Mouse (Mus musculus) hindbrain, embryonic 12.5 days (tissue): Measurements from ENCODE around the gene Cux2. TPM values are rescaled to one million over a fixed set of nuclear protein-coding genes. Genes with fewer than 3 reads are reported as not detected.
"Not testable (repeated sequence)": the region's sequence is repeated elsewhere in the genome, so short reads cannot be mapped to it uniquely, and the experiment has no call there.

Source experiments
- ATAC-seq: fragments of 200-750 bp; cut with Nextera tagmentation; 2 replicates; pipeline ENCODE4 v1.8.0; 2017; ENCODE audit warnings: moderate TSS enrichment; ENCODE audit not compliant: low FRiP score
- H3K27ac ChIP-seq: fragments of 300-500 bp; sonication (generic); 2 replicates; pipeline ENCODE4 v1.5.1; 2016; ENCODE audit warnings: mild to moderate bottlenecking
- H3K27me3 ChIP-seq: fragments of 300-500 bp; sonication (generic); 2 replicates; pipeline ENCODE4 v1.6.1; 2016; ENCODE audit warnings: mild to moderate bottlenecking
- H3K36me3 ChIP-seq: fragments of 300-500 bp; sonication (generic); 2 replicates; pipeline ENCODE4 v1.6.1; 2016; ENCODE audit warnings: mild to moderate bottlenecking
- H3K4me1 ChIP-seq: fragments of 300-500 bp; sonication (generic); 2 replicates; pipeline ENCODE4 v1.6.1; 2016
- H3K4me2 ChIP-seq: fragments of 300-500 bp; sonication (generic); replicated peaks from 2 replicates; pipeline ENCODE4 v1.6.1; 2016; ENCODE audit warnings: mild to moderate bottlenecking
- H3K4me3 ChIP-seq: fragments of 300-500 bp; sonication (generic); 2 replicates; pipeline ENCODE4 v1.5.1; 2016; ENCODE audit warnings: mild to moderate bottlenecking
- H3K9ac ChIP-seq: fragments of 300-500 bp; sonication (generic); 2 replicates; pipeline ENCODE4 v1.6.1; 2016; ENCODE audit warnings: mild to moderate bottlenecking, moderate library complexity
- H3K9me3 ChIP-seq: fragments of 300-500 bp; sonication (generic); replicated peaks from 2 replicates; pipeline ENCODE4 v1.6.1; 2016; ENCODE audit warnings: mild to moderate bottlenecking
- WGBS: fragments of 180-500 bp; shearing (Covaris S2); methylation state at CpG from one replicate; pipeline ENCODE4 v1.1.7; 2016; 5-methylcytosine and 5-hydroxymethylcytosine counted together
- polyA plus RNA-seq: library from polyadenylated mRNA; unstranded; fragments of >200 nt; fragmentation: Nextera tagmentation; extraction: Ambion mirVana; gene quantifications from 2 replicates; pipeline ENCODE4 v1.2.1, GENCODE M21; 2016

Cux2 gene
- polyA plus RNA-seq, 1 experiment from 2014 or later = 25.7 TPM

GRCm38 (mm10) chr5:121848743-121849142, 201.2 kb downstream of the Cux2 start, which contains the start of gene Pheta1:
Gene Pheta1 (plus strand): TSS chr5:121848984.
- peaks cover 27% of the 10 kb centered on the region for H3K36me3 ChIP-seq
- H3K27me3 ChIP-seq = peaks cover 19% of the 10 kb centered on the region
- H3K27ac ChIP-seq = peak within 1 kb of the TSS; percentile 70
- H3K9me3 ChIP-seq = no peaks in the 10 kb centered on the region
- peak within 1 kb of the TSS; percentile 80 for H3K4me3 ChIP-seq
- under 1% methylated on average over 25 of the region's 42 CpGs for WGBS
- H3K4me1 ChIP-seq = peaks cover 33% of the 10 kb centered on the region
- H3K4me2 ChIP-seq = peak within 1 kb of the TSS; percentile 65
- peak within 1 kb of the TSS; percentile 85 for H3K9ac ChIP-seq
- ATAC-seq = peak; percentile 88

- H3K27me3 ChIP-seq = peaks cover 26% of the 10 kb centered on the region
- H3K27ac ChIP-seq = peak overlapping the region; percentile 70
- under 1% methylated on average over 17 of the region's 17 CpGs for WGBS
- peak overlapping the region; percentile 58 for H3K9ac ChIP-seq
- ATAC-seq = peak; percentile 50; the same call in 1 of the 2 replicates
- no peaks in the 10 kb centered on the region for H3K9me3 ChIP-seq
- peak overlapping the region; percentile 80 for H3K4me3 ChIP-seq
- peak overlapping the region; percentile 65 for H3K4me2 ChIP-seq
- H3K36me3 ChIP-seq = peaks cover 20% of the 10 kb centered on the region
- H3K4me1 ChIP-seq = peaks cover 26% of the 10 kb centered on the region
Observed at GRCm38 (mm10) chr5:121848035-121848519, 201.8 kb downstream of the Cux2 start.

- not testable (repeated sequence) for H3K4me2 ChIP-seq, H3K4me3 ChIP-seq, H3K9me3 ChIP-seq, H3K9ac ChIP-seq, ATAC-seq, H3K27ac ChIP-seq
- WGBS = 75% methylated on average over 3 of the region's 3 CpGs
- Histone ChIP-seq H3K27me3 (peaks cover 34% of the 10 kb centered on the region), H3K4me1 (peaks cover 28% of the 10 kb centered on the region), H3K36me3 (peaks cover 12% of the 10 kb centered on the region)
Observed at GRCm38 (mm10) chr5:121847269-121847668, 202.6 kb downstream of the Cux2 start.

GRCm38 (mm10) chr5:121846322-121846721, 203.6 kb downstream of the Cux2 start:
- Histone ChIP-seq H3K27me3 (peaks cover 43% of the 10 kb centered on the region), H3K4me1 (peaks cover 30% of the 10 kb centered on the region), H3K9me3 (no peaks in the 10 kb centered on the region), H3K36me3 (0 out of 2 replicates have a peak, but pooled peaks cover 3% of the 10 kb centered on the region), H3K9ac (no peak overlapping the region), H3K4me2 (no peak overlapping the region), H3K4me3 (no peak overlapping the region), H3K27ac (no peak overlapping the region)
- ATAC-seq = no peak
- 84% methylated on average over 11 of the region's 11 CpGs for WGBS

- H3K27me3 ChIP-seq = peaks cover 46% of the 10 kb centered on the region
- H3K4me2 ChIP-seq = no peak overlapping the region
- no peak overlapping the region for H3K4me3 ChIP-seq
- 49% methylated on average over 4 of the region's 4 CpGs for WGBS
- no peak overlapping the region for H3K9ac ChIP-seq
- peaks cover 20% of the 10 kb centered on the region for H3K4me1 ChIP-seq
- ATAC-seq = no peak
- no peaks in the 10 kb centered on the region for H3K9me3 ChIP-seq
- H3K27ac ChIP-seq = no peak overlapping the region
- H3K36me3 ChIP-seq = no peaks in the 10 kb centered on the region
Observed at GRCm38 (mm10) chr5:121845361-121845760, 204.5 kb downstream of the Cux2 start.

- H3K4me1 ChIP-seq = peaks cover 17% of the 10 kb centered on the region
- no peaks in the 10 kb centered on the region for H3K36me3 ChIP-seq
- WGBS = 14% methylated on average over 17 of the region's 17 CpGs
- H3K4me3 ChIP-seq = peak overlapping the region; percentile 43; the same call in 1 of the 2 replicates
- no peaks in the 10 kb centered on the region for H3K9me3 ChIP-seq
- H3K4me2 ChIP-seq = peak overlapping the region; percentile 77
- no peak overlapping the region for H3K9ac ChIP-seq
- no peak overlapping the region for H3K27ac ChIP-seq
- no peak for ATAC-seq
- H3K27me3 ChIP-seq = peaks cover 59% of the 10 kb centered on the region
Observed at GRCm38 (mm10) chr5:121843138-121843905, 206.6 kb downstream of the Cux2 start.

GRCm38 (mm10) chr5:121842665-121843118, 207.2 kb downstream of the Cux2 start:
- H3K27me3 ChIP-seq = peaks cover 66% of the 10 kb centered on the region
- H3K4me3 ChIP-seq = peak overlapping the region; percentile 43
- H3K4me2 ChIP-seq = peak overlapping the region; percentile 77
- peaks cover 20% of the 10 kb centered on the region for H3K4me1 ChIP-seq
- H3K9ac ChIP-seq = peak overlapping the region; percentile 65
- under 1% methylated on average over 33 of the region's 33 CpGs for WGBS
- H3K36me3 ChIP-seq = no peaks in the 10 kb centered on the region
- peak; percentile 63; the same call in 1 of the 2 replicates for ATAC-seq
- no peaks in the 10 kb centered on the region for H3K9me3 ChIP-seq
- no peak overlapping the region for H3K27ac ChIP-seq

GRCm38 (mm10) chr5:121841973-121842372, 207.9 kb downstream of the Cux2 start:
- peaks cover 73% of the 10 kb centered on the region for H3K27me3 ChIP-seq
- H3K4me2 ChIP-seq = 0 out of 2 replicates have a peak overlapping the region, but pooled peaks have one; percentile 77
- no peak for ATAC-seq
- peaks cover 27% of the 10 kb centered on the region for H3K4me1 ChIP-seq
- H3K27ac ChIP-seq = no peak overlapping the region
- peak overlapping the region; percentile 43 for H3K4me3 ChIP-seq
- no peaks in the 10 kb centered on the region for H3K36me3 ChIP-seq
- 45% methylated on average over 10 of the region's 10 CpGs for WGBS
- H3K9me3 ChIP-seq = no peaks in the 10 kb centered on the region
- no peak overlapping the region for H3K9ac ChIP-seq

- no peak overlapping the region for H3K9ac ChIP-seq
- no peaks in the 10 kb centered on the region for H3K36me3 ChIP-seq
- H3K4me3 ChIP-seq = no peak overlapping the region
- no peak for ATAC-seq
- H3K27me3 ChIP-seq = peaks cover 77% of the 10 kb centered on the region
- H3K4me1 ChIP-seq = peaks cover 28% of the 10 kb centered on the region
- no peaks in the 10 kb centered on the region for H3K9me3 ChIP-seq
- no peak overlapping the region for H3K4me2 ChIP-seq
- H3K27ac ChIP-seq = no peak overlapping the region
- WGBS = 90% methylated on average over 9 of the region's 9 CpGs
Observed at GRCm38 (mm10) chr5:121841516-121841915, 208.4 kb downstream of the Cux2 start.

GRCm38 (mm10) chr5:121839128-121839473, 210.8 kb downstream of the Cux2 start:
- Histone ChIP-seq H3K4me2 (peak overlapping the region; percentile 95), H3K27me3 (peaks cover 72% of the 10 kb centered on the region), H3K27ac (no peak overlapping the region), H3K4me1 (peaks cover 49% of the 10 kb centered on the region), H3K4me3 (peak overlapping the region; percentile 29), H3K9me3 (no peaks in the 10 kb centered on the region), H3K36me3 (no peaks in the 10 kb centered on the region), H3K9ac (peak overlapping the region; percentile 13; the same call in 1 of the 2 replicates)
- 25% methylated on average over 7 of the region's 7 CpGs for WGBS
- ATAC-seq = no peak

- Histone ChIP-seq H3K36me3 (no peaks in the 10 kb centered on the region), H3K9ac (peak overlapping the region; percentile 13), H3K27ac (no peak overlapping the region), H3K9me3 (no peaks in the 10 kb centered on the region), H3K4me3 (peak overlapping the region; percentile 29), H3K27me3 (peaks cover 70% of the 10 kb centered on the region), H3K4me1 (peaks cover 55% of the 10 kb centered on the region), H3K4me2 (peak overlapping the region; percentile 95)
- no peak for ATAC-seq
- WGBS = under 1% methylated on average over 46 of the region's 46 CpGs
Observed at GRCm38 (mm10) chr5:121838341-121839127, 211.4 kb downstream of the Cux2 start.
